Mouse (Mus musculus) Muller cell, postnatal 12 days (primary cell): ENCODE data around the gene Wdhd1.

ENCODE experiments used
- DNase-seq: peaks from one replicate; pipeline ENCODE4 v3.0.0-alpha.2; 2015; ENCODE audit errors: inconsistent ontology term

Gene Wdhd1

GRCm38 (mm10) chr14:47281535-47281934 is 4.9 kb upstream of the Wdhd1 start:
- DNase-seq, result no peak

GRCm38 (mm10) chr14:47279058-47279457 is 2.4 kb upstream of the Wdhd1 start:
- DNase-seq, result no peak

GRCm38 (mm10) chr14:47276036-47276603 is 537 bp downstream of the Wdhd1 start:
- DNase-seq, result no peak

- DNase-seq, result no peak
These were observed 1.2 kb downstream of the Wdhd1 start for GRCm38 (mm10) chr14:47275417-47275816.

- DNase-seq, result no peak
These were observed 2.9 kb downstream of the Wdhd1 start for GRCm38 (mm10) chr14:47273751-47274150.

- DNase-seq, result no peak
These were observed 7.0 kb downstream of the Wdhd1 start for GRCm38 (mm10) chr14:47269706-47270105.

- DNase-seq, result no peak
These were observed 7.6 kb downstream of the Wdhd1 start for GRCm38 (mm10) chr14:47269056-47269455.

- no peak for DNase-seq
These were observed 10.8 kb downstream of the Wdhd1 start for GRCm38 (mm10) chr14:47265829-47266228.

GRCm38 (mm10) chr14:47264866-47265265 is 11.8 kb downstream of the Wdhd1 start:
- no peak for DNase-seq

- DNase-seq, result peak; percentile 32
These were observed 26.8 kb downstream of the Wdhd1 start for GRCm38 (mm10) chr14:47249839-47250238.

- peak; percentile 62 for DNase-seq
These were observed 33.9 kb downstream of the Wdhd1 start for GRCm38 (mm10) chr14:47242753-47243152.

GRCm38 (mm10) chr14:47241046-47241445 is 35.6 kb downstream of the Wdhd1 start:
- no peak for DNase-seq

- no peak for DNase-seq
These were observed 36.1 kb downstream of the Wdhd1 start for GRCm38 (mm10) chr14:47240600-47240999.

GRCm38 (mm10) chr14:47237286-47237685 is 39.4 kb downstream of the Wdhd1 start:
- no peak for DNase-seq

- DNase-seq, result no peak
These were observed 40.2 kb downstream of the Wdhd1 start for GRCm38 (mm10) chr14:47236491-47236890.

GRCm38 (mm10) chr14:47234526-47235250 is 42.0 kb downstream of the Wdhd1 start:
- no peak for DNase-seq

GRCm38 (mm10) chr14:47234032-47234431 is 42.6 kb downstream of the Wdhd1 start:
- no peak for DNase-seq

GRCm38 (mm10) chr14:47233602-47234001 is 43.1 kb downstream of the Wdhd1 start:
- DNase-seq, result no peak

GRCm38 (mm10) chr14:47229796-47230376 is 46.8 kb downstream of the Wdhd1 start:
- no peak for DNase-seq

- no peak for DNase-seq
These were observed 50.7 kb downstream of the Wdhd1 start for GRCm38 (mm10) chr14:47225931-47226330.

- peak; percentile 54 for DNase-seq
These were observed 52.0 kb downstream of the Wdhd1 start for GRCm38 (mm10) chr14:47224476-47225325.
